Mouse (Mus musculus) stomach, postnatal 0 days (tissue): ENCODE measurements around the gene Dnah2.

Source experiments
- CTCF ChIP-seq: IDR thresholded peaks from 2 replicates; pipeline ENCODE4 v1.5.1; 2016; ENCODE audit warnings: antibody characterized with exemption, low read depth, mild to moderate bottlenecking, moderate library complexity
- EP300 ChIP-seq: optimal IDR thresholded peaks from 2 replicates; pipeline ENCODE3; 2016; ENCODE audit warnings: antibody characterized with exemption

DNA sequence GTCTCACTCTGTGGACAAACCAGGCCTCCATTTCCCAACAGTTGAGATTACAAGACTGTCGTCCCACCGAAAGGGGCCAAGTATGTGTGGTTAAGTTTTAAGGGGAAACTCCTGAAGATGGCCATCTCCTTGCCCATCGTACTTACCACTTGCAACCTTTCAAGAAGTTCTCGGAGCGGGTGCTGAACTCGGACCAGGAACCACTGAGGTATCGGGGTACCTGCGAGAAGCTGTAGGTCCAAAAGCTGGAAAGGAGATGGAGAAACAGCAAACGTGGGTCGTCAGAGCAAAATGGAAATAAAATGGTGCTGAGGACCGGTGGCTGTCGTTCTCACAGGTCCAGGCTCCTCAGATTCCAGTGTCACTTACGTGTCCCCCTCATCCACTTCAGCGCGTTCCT is 29.4 kb upstream of the Dnah2 start:
- TF ChIP-seq CTCF (no peak), EP300 (no peak)
